Mouse (Mus musculus) lung, embryonic 15.5 days (tissue): ENCODE results near the gene Plcxd2. TPM values are rescaled to one million over a fixed set of nuclear protein-coding genes. Genes with fewer than 3 reads are reported as not detected.

Source experiments
- ATAC-seq: fragments of 200-750 bp; cut with Nextera tagmentation; 2 replicates; pipeline ENCODE4 v1.8.0; 2017; ENCODE audit warnings: moderate number of reproducible peaks, borderline replicate concordance; ENCODE audit not compliant: low FRiP score, low TSS enrichment; ENCODE audit errors: extremely low read depth
- H3K27ac ChIP-seq: fragments of 300-500 bp; sonication (generic); 2 replicates; pipeline ENCODE4 v1.5.1; 2015; ENCODE audit warnings: moderate library complexity, mild to moderate bottlenecking, inconsistent platforms
- H3K27me3 ChIP-seq: fragments of 300-500 bp; sonication (generic); 2 replicates; pipeline ENCODE4 v1.6.1; 2015; ENCODE audit warnings: inconsistent platforms
- H3K36me3 ChIP-seq: fragments of 300-500 bp; sonication (generic); 2 replicates; pipeline ENCODE4 v1.6.1; 2015; ENCODE audit warnings: inconsistent platforms
- H3K4me1 ChIP-seq: fragments of 300-500 bp; sonication (generic); 2 replicates; pipeline ENCODE4 v1.6.1; 2015; ENCODE audit warnings: inconsistent platforms
- H3K4me2 ChIP-seq: fragments of 300-500 bp; sonication (generic); 2 replicates; pipeline ENCODE4 v1.6.1; 2015; ENCODE audit warnings: inconsistent platforms, mild to moderate bottlenecking, moderate library complexity
- H3K4me3 ChIP-seq: fragments of 300-500 bp; sonication (generic); 2 replicates; pipeline ENCODE4 v1.5.1; 2015; ENCODE audit warnings: mild to moderate bottlenecking, inconsistent platforms
- H3K9ac ChIP-seq: fragments of 300-500 bp; sonication (generic); 2 replicates; pipeline ENCODE4 v1.6.1; 2015; ENCODE audit warnings: inconsistent platforms
- H3K9me3 ChIP-seq: fragments of 300-500 bp; sonication (generic); 2 replicates; pipeline ENCODE4 v1.6.1; 2016; ENCODE audit warnings: inconsistent platforms
- WGBS: fragments of 180-500 bp; shearing (Covaris S2); methylation state at CpG from one replicate; pipeline ENCODE4 v1.1.7; 2015; 5-methylcytosine and 5-hydroxymethylcytosine counted together
- polyA plus RNA-seq: library from polyadenylated mRNA; unstranded; fragments of >200 nt; fragmentation: Nextera tagmentation; extraction: Ambion mirVana; gene quantifications from 2 replicates; pipeline ENCODE4 v1.2.1, GENCODE M21; 2015

The Plcxd2 gene
- polyA plus RNA-seq, 1 experiment from 2014 or later, result 0.85 TPM

DNA sequence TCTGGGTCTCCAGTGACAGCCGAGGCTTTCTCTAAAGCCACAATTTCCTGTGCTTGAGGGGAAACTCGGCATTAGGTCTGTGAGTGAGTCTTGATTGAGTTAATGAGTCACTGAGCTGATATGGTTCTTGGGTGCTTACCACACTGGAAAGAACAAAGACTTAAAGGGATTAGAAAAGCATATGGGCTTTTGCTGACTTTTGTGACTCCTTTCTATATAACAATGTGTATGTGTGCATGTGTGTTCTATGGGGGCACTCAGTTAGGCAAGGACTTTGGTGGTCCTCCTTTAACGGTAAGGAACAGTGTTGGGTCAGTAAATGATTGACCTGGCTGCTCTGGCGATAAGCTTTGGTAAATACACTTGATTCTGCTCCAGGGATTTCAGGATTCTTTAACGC lies 57.5 kb downstream of the Plcxd2 start:
- Histone ChIP-seq H3K4me1 (peaks cover 8% of the 10 kb centered on the region; the same call in 1 of the 2 replicates), H3K9ac (no peak overlapping the region), H3K27me3 (no peaks in the 10 kb centered on the region), H3K9me3 (no peaks in the 10 kb centered on the region), H3K4me2 (no peak overlapping the region), H3K36me3 (no peaks in the 10 kb centered on the region), H3K27ac (peak overlapping the region; percentile 76), H3K4me3 (no peak overlapping the region)
- 25% methylated on average over 5 of the region's 5 CpGs for WGBS
- peak; percentile 80; the same call in 1 of the 2 replicates for ATAC-seq

DNA sequence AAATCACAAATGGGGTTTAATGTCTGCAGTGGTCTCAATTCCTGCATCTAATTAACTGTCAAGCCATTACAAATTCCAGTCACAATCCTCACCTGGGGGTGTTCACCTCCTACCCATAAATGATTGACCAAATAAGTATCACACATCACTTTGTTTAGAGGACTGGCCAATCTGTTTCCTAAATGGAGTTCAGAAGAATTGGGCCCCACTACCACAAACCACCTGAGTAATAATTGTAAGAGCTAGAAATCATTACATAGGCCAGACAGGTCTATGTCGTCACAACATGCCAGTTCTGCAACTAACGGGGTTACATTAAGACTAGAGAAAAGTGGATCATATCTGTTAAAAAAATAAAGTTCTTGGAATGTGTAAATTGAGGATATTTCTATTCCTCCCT lies 58.0 kb downstream of the Plcxd2 start:
- ATAC-seq, result no peak

GRCm38 (mm10) chr16:45946335-45946734 lies 63.7 kb downstream of the Plcxd2 start:
- Histone ChIP-seq H3K36me3 (no peaks in the 10 kb centered on the region), H3K4me3 (no peak overlapping the region), H3K9me3 (no peaks in the 10 kb centered on the region), H3K27me3 (no peaks in the 10 kb centered on the region), H3K4me1 (no peaks in the 10 kb centered on the region), H3K9ac (no peak overlapping the region), H3K4me2 (no peak overlapping the region), H3K27ac (no peak overlapping the region)
- ATAC-seq, result no peak
- 91% methylated on average over 2 of the region's 2 CpGs for WGBS

More for the DNA sequence above, 58.0 kb downstream of the Plcxd2 start:
- no peaks in the 10 kb centered on the region for H3K9me3 ChIP-seq
- no peaks in the 10 kb centered on the region for H3K36me3 ChIP-seq
- H3K4me2 ChIP-seq, result no peak overlapping the region
- H3K4me1 ChIP-seq, result peaks cover 8% of the 10 kb centered on the region; the same call in 1 of the 2 replicates
- 45% methylated on average over 2 of the region's 2 CpGs for WGBS
- no peak overlapping the region for H3K9ac ChIP-seq
- H3K27me3 ChIP-seq, result no peaks in the 10 kb centered on the region
- H3K27ac ChIP-seq, result peak overlapping the region; percentile 76
- H3K4me3 ChIP-seq, result no peak overlapping the region

GRCm38 (mm10) chr16:45945649-45946048 lies 64.4 kb downstream of the Plcxd2 start:
- no peaks in the 10 kb centered on the region for H3K9me3 ChIP-seq
- no peak overlapping the region for H3K9ac ChIP-seq
- H3K27me3 ChIP-seq, result no peaks in the 10 kb centered on the region
- H3K4me2 ChIP-seq, result no peak overlapping the region
- H3K4me1 ChIP-seq, result no peaks in the 10 kb centered on the region
- H3K27ac ChIP-seq, result no peak overlapping the region
- 85% methylated on average over 5 of the region's 5 CpGs for WGBS
- no peak for ATAC-seq
- no peak overlapping the region for H3K4me3 ChIP-seq
- H3K36me3 ChIP-seq, result no peaks in the 10 kb centered on the region

DNA sequence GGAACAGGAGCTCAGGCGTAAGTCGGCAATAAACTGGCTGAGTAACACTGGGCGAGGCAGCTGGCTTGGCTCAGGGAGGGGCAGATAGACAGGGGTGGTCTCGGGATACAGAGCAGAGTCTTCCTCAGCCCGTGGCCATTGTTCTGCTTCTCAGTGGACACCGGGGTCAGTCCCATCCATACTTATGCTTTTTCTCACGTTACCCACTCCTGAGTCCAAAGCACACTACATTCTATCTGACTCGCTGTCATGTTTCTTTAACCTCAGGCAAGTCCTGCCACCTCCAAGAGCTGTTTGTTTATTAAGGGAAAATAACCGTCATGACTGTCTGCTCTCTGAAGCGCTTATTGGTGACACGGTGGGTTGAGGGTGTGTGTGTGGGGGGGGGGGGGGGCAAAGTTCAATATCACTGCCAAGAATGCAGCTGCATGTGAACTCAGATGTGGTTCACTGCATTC lies 64.8 kb downstream of the Plcxd2 start:
- Histone ChIP-seq H3K4me2 (no peak overlapping the region), H3K27me3 (no peaks in the 10 kb centered on the region), H3K4me3 (no peak overlapping the region), H3K36me3 (no peaks in the 10 kb centered on the region), H3K9ac (no peak overlapping the region), H3K9me3 (no peaks in the 10 kb centered on the region), H3K27ac (no peak overlapping the region), H3K4me1 (no peaks in the 10 kb centered on the region)
- ATAC-seq, result no peak
- WGBS, result 33% methylated on average over 11 of the region's 11 CpGs

- H3K4me1 ChIP-seq, result no peaks in the 10 kb centered on the region
- no peak overlapping the region for H3K4me3 ChIP-seq
- H3K27ac ChIP-seq, result no peak overlapping the region
- no peak overlapping the region for H3K9ac ChIP-seq
- ATAC-seq, result no peak
- H3K27me3 ChIP-seq, result no peaks in the 10 kb centered on the region
- H3K9me3 ChIP-seq, result no peaks in the 10 kb centered on the region
- 72% methylated on average over 8 of the region's 8 CpGs for WGBS
- H3K36me3 ChIP-seq, result no peaks in the 10 kb centered on the region
- no peak overlapping the region for H3K4me2 ChIP-seq
Observed at GRCm38 (mm10) chr16:45942169-45942891, 67.7 kb downstream of the Plcxd2 start.

GRCm38 (mm10) chr16:45940701-45941100 lies 69.3 kb downstream of the Plcxd2 start:
- Histone ChIP-seq H3K36me3 (no peaks in the 10 kb centered on the region), H3K27ac (no peak overlapping the region), H3K9ac (no peak overlapping the region), H3K9me3 (no peaks in the 10 kb centered on the region), H3K27me3 (no peaks in the 10 kb centered on the region), H3K4me1 (0 out of 2 replicates have a peak, but pooled peaks cover 7% of the 10 kb centered on the region), H3K4me2 (no peak overlapping the region), H3K4me3 (no peak overlapping the region)
- no peak for ATAC-seq
- 89% methylated on average over 2 of the region's 2 CpGs for WGBS

DNA sequence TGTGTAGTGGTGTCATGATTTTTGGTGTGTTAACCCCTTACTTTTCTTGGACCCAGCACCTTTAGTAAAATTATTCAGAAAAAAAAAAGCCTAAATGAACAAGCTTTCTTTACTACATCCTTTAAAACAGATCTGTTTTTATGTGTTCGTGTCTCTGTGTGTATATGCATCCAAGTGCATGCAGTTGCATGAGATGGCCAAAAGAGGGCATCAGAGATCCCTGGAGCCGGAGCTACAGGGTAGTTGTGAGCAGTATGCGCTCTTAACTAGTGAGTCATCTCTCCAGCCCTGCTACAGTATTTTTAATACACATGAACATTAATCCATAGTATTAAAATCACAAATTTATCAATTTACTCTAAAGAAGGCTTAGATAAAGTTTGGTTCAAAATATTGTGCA lies 70.6 kb downstream of the Plcxd2 start:
- H3K27me3 ChIP-seq, result no peaks in the 10 kb centered on the region
- H3K4me1 ChIP-seq, result 0 out of 2 replicates have a peak, but pooled peaks cover 7% of the 10 kb centered on the region
- no peak overlapping the region for H3K4me3 ChIP-seq
- H3K9me3 ChIP-seq, result no peaks in the 10 kb centered on the region
- H3K27ac ChIP-seq, result no peak overlapping the region
- H3K36me3 ChIP-seq, result no peaks in the 10 kb centered on the region
- 95% methylated on average over 3 of the region's 3 CpGs for WGBS
- no peak for ATAC-seq
- H3K4me2 ChIP-seq, result no peak overlapping the region
- no peak overlapping the region for H3K9ac ChIP-seq

DNA sequence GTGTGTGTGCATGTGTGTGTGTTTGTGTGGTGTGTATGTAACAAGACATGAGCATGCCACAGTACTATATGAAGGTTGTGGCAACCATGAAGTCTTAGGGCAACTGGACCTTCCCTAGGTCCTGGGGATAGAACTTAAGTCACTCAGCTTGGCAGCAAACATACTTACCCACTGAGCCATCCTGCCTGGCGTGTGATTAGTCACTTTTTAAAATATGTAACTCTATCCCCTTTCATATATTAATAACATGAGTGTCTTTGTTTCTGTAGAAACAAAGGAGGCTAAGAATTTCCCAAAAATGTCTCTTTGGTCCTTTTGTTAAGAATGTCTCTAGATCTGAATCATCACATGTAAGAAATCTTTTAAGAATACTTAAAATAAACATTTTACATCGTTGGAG lies 72.6 kb downstream of the Plcxd2 start:
- Histone ChIP-seq H3K36me3 (no peaks in the 10 kb centered on the region), H3K9me3 (no peaks in the 10 kb centered on the region), H3K9ac (no peak overlapping the region), H3K27ac (no peak overlapping the region), H3K4me2 (no peak overlapping the region), H3K4me1 (0 out of 2 replicates have a peak, but pooled peaks cover 7% of the 10 kb centered on the region), H3K27me3 (no peaks in the 10 kb centered on the region), H3K4me3 (no peak overlapping the region)
- ATAC-seq, result no peak
- WGBS, result 47% methylated on average over 2 of the region's 2 CpGs

GRCm38 (mm10) chr16:45936521-45936920 lies 73.5 kb downstream of the Plcxd2 start:
- 53% methylated on average over 2 of the region's 2 CpGs for WGBS
- Histone ChIP-seq H3K27ac (no peak overlapping the region), H3K9me3 (no peaks in the 10 kb centered on the region), H3K27me3 (no peaks in the 10 kb centered on the region), H3K36me3 (no peaks in the 10 kb centered on the region), H3K4me2 (no peak overlapping the region), H3K9ac (no peak overlapping the region), H3K4me1 (0 out of 2 replicates have a peak, but pooled peaks cover 7% of the 10 kb centered on the region), H3K4me3 (no peak overlapping the region)
- no peak for ATAC-seq

DNA sequence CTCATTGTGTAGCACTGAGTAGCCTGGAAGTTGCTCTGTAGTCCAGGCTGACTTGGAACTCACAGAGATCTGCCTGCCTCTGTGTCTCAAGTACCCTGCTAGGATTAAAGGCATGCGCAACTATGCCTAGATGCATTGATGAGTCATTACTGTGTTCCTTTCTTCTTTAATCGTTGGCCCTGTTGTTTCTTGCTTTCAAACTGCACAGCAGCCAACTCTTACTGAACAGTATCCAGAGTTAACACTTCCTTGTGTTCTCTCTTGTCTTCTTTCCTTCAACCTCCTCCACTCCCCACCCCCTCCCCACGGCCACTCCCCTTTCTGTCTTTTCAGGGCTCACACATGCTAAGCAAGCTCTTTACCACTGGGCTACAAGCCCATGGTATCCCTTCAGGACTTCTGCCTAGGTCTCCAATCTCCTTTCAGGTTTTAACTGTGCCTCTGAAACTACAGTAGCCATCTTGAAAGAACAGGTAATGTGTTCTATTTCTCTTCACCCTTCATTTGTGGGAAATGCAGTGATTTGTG lies 74.0 kb downstream of the Plcxd2 start:
- H3K27ac ChIP-seq, result no peak overlapping the region
- no peak overlapping the region for H3K4me3 ChIP-seq
- H3K27me3 ChIP-seq, result no peaks in the 10 kb centered on the region
- no peaks in the 10 kb centered on the region for H3K9me3 ChIP-seq
- no peak overlapping the region for H3K4me2 ChIP-seq
- H3K36me3 ChIP-seq, result no peaks in the 10 kb centered on the region
- no peak for ATAC-seq
- 69% methylated on average over 3 of the region's 3 CpGs for WGBS
- 0 out of 2 replicates have a peak, but pooled peaks cover 7% of the 10 kb centered on the region for H3K4me1 ChIP-seq
- no peak overlapping the region for H3K9ac ChIP-seq

DNA sequence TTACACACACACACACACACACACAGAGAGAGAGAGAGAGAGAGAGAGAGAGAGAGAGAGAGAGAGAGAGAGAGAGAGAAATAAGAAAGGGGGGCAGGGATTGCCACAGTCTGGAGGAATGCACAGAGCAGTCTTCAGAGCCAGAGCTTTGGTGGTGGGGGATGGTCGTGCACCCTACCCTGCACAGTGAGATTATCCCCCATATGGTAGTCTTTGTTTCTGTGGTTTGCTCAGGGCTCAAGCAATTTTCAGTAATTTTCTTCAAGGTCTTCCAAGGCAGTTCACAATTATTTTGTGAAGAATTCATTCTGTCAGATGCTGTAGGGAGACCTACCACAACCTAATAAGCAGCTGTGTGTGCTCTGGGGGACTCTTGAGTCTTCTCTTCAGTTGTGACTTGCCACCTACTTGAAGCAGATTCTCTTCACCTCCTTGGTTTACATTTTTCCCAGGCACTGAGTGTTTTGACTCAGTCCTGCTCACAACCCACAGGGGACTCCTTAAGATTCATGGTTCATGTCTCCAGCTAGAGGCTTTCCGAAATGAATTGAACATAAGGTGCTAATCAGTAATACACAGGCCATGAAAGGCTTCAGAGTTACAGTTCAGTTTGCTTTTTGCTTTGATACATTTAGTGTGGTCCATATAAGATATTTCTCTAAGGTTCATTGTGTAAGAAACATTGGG lies 75.2 kb downstream of the Plcxd2 start:
- Histone ChIP-seq H3K4me3 (no peak overlapping the region), H3K9ac (no peak overlapping the region), H3K36me3 (no peaks in the 10 kb centered on the region), H3K27me3 (no peaks in the 10 kb centered on the region), H3K9me3 (no peaks in the 10 kb centered on the region), H3K4me2 (no peak overlapping the region), H3K4me1 (0 out of 2 replicates have a peak, but pooled peaks cover 13% of the 10 kb centered on the region), H3K27ac (peak overlapping the region; percentile 50; the same call in 1 of the 2 replicates)
- ATAC-seq, result no peak
- whole genome bisulfite sequencing, result 39% methylated on average over 2 of the region's 2 CpGs
